Mouse (Mus musculus): ENCODE measurements around the gene Zfyve28. TPM values are rescaled to one million over a fixed set of nuclear protein-coding genes. Genes with fewer than 3 reads are reported as not detected.
A peak's percentile ranks its signal among the peaks of the same experiment; 100 is the strongest.

Gene Zfyve28
- total RNA-seq, 2 experiments from 2014 or later, result 0.20 to 0.48 TPM

DNA sequence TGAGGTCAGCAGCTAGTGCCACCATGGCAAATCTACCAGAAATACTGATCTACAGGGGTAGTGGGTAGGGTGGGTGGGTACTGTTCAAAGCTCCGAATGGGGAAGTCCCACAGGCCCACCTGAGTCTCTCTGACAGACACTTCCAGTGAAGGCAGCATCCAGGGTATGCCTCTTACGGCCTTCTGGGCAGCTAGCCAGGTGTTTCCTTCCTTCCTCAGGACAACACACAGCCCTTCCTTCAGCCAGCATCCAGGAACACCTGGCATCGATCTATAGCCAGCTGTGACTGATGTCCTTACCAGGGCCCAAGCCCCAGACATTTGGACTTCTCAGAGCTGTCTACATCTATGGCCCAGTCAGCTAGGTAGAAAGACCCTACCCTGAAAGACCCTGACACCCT, 105.8 kb downstream of the Zfyve28 start:
- DNase-seq, result peak; percentile 39

DNA sequence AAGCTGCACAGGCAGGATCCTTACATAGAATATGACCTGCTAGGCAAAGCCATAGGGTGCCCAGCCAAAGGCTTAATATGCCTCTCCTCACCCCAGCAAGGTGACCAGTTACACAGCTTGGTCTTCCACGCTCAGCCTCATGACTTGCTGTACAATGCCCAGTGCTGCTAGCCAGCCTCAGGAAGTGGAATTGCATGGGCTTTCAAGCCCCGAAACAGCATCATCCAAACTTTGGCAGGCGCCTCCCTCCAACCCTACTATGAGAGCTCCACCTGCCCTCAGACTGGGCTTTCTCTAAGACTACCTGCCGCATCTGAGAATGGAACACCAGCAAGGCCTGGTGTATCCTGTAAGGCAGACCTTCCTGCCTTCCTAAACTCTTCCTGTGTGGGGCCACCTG, 110.4 kb downstream of the Zfyve28 start:
- no peak for DNase-seq

DNA sequence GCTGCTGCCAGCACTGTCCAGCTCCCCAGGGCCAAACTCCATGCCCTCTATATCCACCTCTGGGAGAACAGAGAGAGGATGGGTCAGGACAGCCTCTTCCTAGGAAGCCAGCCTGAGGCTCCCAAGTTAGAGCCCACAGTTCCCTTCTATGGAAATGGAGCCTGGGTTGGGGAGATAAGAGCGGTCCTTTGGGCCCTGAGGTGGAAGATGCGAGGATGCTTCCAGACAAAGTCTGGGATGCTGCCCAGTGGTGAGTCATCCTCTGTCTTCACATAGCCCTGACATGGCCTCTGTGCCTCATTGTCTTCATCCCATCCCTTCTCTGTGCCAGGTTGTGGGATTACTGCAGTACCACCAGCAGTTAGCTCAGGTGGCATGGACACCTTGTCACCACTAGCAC, 111.2 kb downstream of the Zfyve28 start:
- DNase-seq, result no peak

DNA sequence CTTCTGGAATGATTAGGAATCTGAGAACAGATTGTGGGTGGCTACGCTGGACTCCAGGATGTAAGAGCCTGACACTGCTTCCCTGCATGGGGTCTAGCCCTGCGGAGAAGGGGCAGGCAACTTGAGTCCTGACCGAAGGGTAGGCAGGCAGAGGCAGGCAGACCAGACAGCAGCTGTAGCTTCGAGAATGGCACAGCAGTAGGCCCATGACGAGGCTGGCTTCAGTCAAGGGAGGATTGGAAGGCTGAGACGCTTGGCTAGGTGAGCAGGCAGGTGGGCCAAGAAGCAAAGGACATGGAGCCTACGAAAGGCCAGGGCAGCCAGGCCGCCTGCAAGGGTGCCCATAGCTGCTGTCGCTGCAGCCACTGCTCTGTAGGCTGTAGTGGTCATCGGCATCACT, 111.6 kb downstream of the Zfyve28 start:
- no peak for DNase-seq

DNA sequence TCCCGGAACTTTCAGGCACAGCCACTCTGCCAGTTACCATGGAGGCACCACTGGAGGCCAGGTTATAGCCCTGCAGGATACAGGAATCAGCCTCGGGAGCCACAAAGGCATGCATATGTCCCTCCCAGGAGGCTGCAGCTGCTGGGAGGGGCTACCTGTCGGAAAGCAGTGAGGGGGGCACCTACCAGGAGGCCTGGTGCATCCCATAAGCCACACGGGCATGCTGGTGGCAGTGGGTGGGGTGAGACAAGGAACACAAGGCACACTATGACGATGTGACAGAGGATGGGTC, 112.9 kb downstream of the Zfyve28 start:
- no peak for DNase-seq

DNA sequence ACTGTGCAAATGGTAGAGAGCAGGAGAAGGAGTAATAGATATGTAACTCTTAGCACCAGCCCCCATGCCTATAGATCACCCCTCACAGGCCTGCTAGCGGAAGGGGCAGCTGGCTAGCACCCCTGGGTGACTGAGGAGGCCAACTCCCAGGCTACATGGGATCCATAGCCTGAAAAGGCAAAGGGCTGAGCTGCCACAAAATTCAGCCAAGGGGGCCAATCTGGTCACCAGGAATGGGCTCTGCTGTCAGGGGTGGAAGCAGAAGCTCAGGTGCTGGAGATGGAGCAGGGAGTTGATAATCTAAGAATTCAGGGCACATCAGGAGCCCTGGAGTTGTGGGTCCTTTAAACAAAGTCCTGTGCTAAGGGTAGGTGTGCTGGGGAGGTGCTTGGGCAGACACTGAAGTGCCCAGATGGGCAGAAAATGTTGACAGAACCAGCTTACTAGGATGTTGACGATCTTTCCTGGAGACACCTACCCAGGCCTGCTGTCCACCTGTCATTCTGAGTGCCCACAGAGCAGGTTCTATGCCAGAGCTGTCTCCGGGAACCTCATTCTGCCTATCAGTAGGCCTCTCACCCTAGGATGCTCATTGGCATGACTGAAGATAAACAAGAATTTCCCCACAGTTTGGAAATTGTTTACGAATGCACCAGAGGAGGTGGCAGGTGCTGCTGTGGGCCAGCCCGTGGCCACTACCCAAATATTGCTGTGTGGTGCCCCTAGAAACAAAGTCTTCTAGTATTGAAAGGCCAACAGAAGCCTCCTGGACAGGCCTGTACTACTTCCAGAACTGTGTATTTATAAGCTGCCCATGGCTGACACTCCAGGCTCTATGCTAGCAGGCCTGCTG, 113.5 kb downstream of the Zfyve28 start:
- no peak for DNase-seq

DNA sequence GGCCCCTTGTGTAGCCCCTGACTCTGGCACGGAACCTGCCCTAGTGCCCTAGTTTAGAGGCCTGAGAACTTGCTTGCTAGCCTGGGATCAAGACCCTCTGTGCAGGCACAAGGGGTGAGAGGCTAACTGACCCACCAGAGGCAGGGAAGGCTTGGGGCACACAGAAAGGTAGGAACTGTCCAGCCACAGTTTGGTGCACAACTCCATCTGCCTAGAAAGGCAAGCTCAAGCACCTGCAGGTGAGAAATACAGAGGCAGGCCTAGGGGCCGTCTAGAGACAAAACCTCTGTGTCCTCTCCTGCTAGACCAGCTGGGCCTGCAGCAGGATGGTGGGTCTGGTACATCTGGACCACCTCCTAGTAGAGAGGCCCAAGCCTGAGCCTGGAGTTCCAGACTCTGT, 114.2 kb downstream of the Zfyve28 start:
- DNase-seq, result no peak

DNA sequence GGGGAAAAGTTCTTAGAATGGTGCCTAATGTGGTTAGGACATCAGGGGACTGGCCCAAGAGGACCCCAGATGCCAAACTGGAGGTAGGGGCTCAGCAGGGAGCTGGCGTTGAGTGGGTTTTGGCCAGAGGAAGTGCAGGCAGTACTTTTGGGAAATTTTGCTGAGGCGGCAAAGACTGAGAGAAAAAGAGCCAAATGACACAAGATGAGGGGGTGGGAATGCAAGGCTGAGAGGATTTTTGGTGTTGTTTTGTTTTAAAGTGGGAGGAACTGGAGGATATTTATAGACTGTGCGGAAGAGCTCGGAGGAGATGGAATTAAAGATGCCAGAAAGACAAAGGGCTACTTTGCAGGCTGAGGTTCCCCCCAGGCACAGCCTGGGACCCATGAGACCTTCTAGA, 117.5 kb downstream of the Zfyve28 start:
- no peak for DNase-seq

DNA sequence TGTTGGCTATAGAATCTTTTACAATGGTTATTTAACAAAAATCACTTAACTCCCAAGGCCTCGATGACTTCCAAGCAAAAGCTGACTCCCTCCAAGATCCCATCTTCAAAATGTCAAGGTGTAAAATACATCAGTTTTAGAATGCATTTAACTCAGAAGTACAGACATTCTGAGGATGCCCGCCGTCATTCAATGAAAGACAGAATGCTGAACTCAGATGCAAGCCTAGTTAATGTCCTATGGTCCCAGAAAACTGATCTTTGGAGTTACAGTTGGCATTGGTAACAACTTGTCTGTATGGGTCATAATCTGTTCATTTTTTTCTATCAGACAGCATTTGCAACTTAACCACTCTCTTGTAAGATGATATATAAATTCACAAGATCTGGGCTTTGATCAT, 118.3 kb downstream of the Zfyve28 start:
- DNase-seq, result no peak

DNA sequence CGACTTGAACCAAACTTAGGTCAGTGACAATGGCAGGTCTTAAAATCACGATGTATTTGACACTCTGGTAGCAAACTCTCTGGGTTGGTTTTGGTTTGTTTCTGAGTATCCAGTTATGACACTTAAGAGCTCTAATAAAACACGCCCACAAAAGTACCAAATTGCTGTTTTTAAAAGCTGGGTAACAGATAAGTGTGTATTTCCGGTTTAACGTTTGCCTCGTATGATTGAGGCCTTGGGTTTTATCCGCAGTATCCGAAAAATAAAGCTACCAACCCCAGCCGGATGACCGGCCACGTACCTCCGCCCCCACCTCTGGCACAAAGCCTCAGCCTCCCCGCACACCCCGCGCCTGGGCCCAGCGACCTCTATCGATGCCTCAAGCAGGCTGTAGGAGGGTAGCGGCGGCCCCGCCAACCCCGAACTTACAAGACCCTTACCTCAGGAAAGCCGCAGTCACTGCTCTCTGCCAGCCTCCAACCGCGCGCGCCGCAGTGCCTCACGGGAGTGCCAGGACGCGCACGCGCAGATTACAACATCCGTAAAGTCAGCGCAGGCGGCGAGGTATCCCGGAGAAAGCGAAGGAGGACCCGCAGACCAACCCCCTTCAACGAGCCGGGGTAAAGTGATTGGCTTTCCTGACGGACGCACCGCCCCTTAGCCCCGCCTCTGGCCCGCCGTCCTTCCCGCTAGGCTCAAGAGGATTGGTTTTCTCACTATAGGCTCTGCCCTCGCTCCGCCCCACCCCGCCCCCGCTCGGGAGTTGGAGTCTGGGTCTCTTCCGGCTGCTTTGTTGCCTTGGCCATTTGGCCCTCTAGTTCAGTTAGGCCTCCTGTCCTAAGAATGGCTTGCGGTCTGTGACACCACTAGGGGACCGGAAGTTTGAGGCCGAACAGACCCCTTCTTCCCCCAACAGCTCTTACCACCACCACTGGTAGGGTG, 119.0 kb downstream of the Zfyve28 start, which contains the start of the genes Poln and Haus3:
Gene Poln (minus strand): TSS at position 499 of the 942 bp plus-strand sequence.
Gene Haus3 (minus strand): TSS at position 578 of the 942 bp plus-strand sequence.
- peak; percentile 99 for DNase-seq

DNA sequence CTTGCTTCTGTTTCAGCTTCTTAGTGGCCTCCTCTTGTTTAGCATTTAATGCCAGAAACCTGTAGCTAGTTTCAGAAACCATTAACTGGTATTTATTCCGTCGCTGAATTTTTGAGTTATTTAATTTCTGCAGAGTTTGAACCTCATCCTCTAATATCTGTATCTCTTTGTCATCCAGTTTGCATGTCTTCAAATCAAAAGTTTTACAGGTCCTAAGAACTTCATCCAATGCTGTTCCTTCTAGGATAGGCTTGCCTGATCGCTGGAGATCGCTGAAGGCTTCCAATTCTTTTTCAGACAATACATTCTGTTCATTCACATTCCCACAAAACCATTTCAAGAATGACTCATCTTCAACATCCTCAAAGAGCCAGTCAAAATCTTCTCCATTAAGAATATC, 120.4 kb downstream of the Zfyve28 start:
- no peak for DNase-seq

DNA sequence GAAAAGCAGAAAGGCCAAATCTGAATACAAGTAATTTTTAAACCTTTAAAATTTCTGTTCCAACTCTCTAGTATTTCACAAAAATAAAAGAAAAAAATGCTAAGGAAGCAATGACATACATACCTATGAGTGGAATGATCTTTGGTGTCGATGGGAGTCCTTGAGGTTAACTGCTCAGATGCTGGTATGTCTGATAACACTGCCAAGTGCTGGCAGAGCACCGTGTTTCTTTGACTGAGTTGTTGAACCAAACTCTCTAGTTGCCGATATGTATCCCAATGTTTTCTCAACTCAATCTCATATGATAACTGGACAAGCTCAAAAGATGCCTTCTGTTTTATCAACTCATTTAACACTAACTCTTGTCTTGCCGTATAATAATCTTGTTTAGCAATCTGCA, 122.5 kb downstream of the Zfyve28 start:
- DNase-seq, result no peak

DNA sequence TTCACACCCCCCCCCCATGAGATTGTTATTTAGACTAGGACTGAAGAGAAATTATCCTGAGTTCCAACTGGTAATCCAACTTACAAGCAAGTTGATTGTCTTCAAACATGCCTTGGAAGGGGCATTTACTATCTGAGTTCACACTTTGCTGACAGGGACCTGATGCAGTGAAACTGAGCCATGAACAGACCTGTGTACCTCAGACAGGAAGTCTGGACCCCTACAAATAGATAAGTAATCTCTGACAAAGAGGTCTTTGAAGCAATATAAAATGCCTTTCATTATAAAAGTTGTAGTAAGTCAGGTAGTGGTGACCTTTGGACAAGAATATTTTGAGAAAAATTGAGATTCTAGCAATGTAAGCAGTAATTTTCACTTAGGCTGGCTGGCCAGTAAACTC, 139.8 kb downstream of the Zfyve28 start:
- DNase-seq, result no peak

DNA sequence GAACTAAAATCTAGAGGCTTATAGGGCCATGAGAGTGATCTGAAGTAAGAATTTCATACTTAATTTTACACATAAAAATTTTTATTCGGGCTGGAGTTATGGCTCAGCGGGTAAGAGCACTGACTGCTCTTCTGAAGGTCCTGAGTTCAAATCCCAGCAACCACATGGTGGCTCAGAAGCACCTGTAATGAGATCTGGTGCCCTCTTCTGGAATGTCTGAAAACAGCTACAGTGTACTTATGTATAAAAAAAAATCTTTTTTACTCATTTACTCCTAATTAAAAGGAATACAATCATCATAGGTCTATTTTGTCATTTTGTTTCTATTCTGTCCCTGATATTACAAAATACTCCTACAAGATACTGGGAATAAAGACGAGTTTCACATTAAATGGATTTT, 140.7 kb downstream of the Zfyve28 start:
- DNase-seq, result no peak

Other genes starting within 250 kb of the Zfyve28 start
- under 1 TPM in 1 of 2 experiments, not detected in 1; 0.87 TPM for gene Poln, start 119.0 kb downstream of the Zfyve28 start, total RNA-seq (2021)
- gene Haus3, start 118.9 kb downstream of the Zfyve28 start, total RNA-seq (2021), result 1 to 10 TPM; 3.4 to 3.7 TPM
- 10 to 100 TPM; 27.2 to 43.3 TPM for gene Mxd4, start 100.7 kb downstream of the Zfyve28 start, total RNA-seq (2021)
- not detected for gene Cfap99, start 151 bp upstream of the Zfyve28 start, total RNA-seq (2021)
- gene Rnf4, start 47.8 kb upstream of the Zfyve28 start, total RNA-seq (2021), result 10 to 100 TPM; 16.6 to 20.0 TPM
- gene Fam193a, start 81.5 kb upstream of the Zfyve28 start, total RNA-seq (2021), result 10 to 100 TPM; 12.6 to 13.0 TPM
- gene Tnip2, start 225.5 kb upstream of the Zfyve28 start, total RNA-seq (2021), result 1 to 10 TPM; 2.1 to 2.3 TPM
- gene Sh3bp2, start 237.4 kb upstream of the Zfyve28 start, total RNA-seq (2021), result 1 to 10 TPM; 1.1 to 1.2 TPM